Mouse (Mus musculus) CH12.LX (cell line): ENCODE measurements around the gene Col6a6. TPM values are rescaled to one million over a fixed set of nuclear protein-coding genes. Genes with fewer than 3 reads are reported as not detected.

Experiments used
- DNase-seq: peaks from one replicate; pipeline ENCODE4 v3.0.0-alpha.2; 2013; ENCODE audit errors: extremely low read depth
- H3K27ac ChIP-seq: 2 replicates; pipeline ENCODE4 v1.5.1; 2012; ENCODE audit warnings: low read depth, mild to moderate bottlenecking, control low read depth, moderate library complexity; ENCODE audit not compliant: insufficient read depth
- H3K27me3 ChIP-seq: replicated peaks from 2 replicates; pipeline ENCODE3; 2012; ENCODE audit warnings: inconsistent platforms
- H3K36me3 ChIP-seq, 2 experiments: replicated peaks in 1 of 2; 2 replicates each; pipeline versions ENCODE3 to v1.6.1; 2012; ENCODE audit warnings: inconsistent platforms in 1 of 2, low read length in 1 of 2, mild to moderate bottlenecking in 1 of 2, mixed read lengths in 1 of 2, moderate library complexity in 1 of 2; ENCODE audit not compliant: control insufficient read depth in 1 of 2, insufficient read depth in 1 of 2
- H3K4me1 ChIP-seq, 2 experiments: 2 replicates each; pipeline ENCODE4 v1.6.1; 2012; ENCODE audit warnings: inconsistent platforms in 1 of 2, moderate library complexity in 1 of 2; ENCODE audit not compliant: insufficient read depth in 2 of 2, control insufficient read depth in 1 of 2
- H3K4me2 ChIP-seq: 2 replicates; pipeline ENCODE4 v1.6.1; 2012; ENCODE audit warnings: low read depth, mild to moderate bottlenecking, control low read depth; ENCODE audit not compliant: poor library complexity, insufficient read depth, severe bottlenecking
- H3K4me3 ChIP-seq, 3 experiments: fragments of 150-350 bp in 1 of 3; sonication (generic) in 1 of 3; replicated peaks in 1 of 3; 2 replicates each; pipeline versions ENCODE3 to v1.5.1; 2011 to 2012; ENCODE audit warnings: low read depth in 2 of 3, low read length in 2 of 3, mild to moderate bottlenecking in 2 of 3, moderate library complexity in 2 of 3, control low read depth in 1 of 3, improper control_type of control experiment in 1 of 3, inconsistent platforms in 1 of 3, mixed read lengths in 1 of 3; ENCODE audit not compliant: poor library complexity in 1 of 3
- H3K79me2 ChIP-seq: replicated peaks from 2 replicates; pipeline ENCODE4 v1.6.1; 2012; ENCODE audit warnings: mild to moderate bottlenecking, moderate library complexity; ENCODE audit not compliant: control insufficient read depth, poor library complexity, insufficient read depth, severe bottlenecking; ENCODE audit errors: extremely low read depth
- H3K9ac ChIP-seq: 2 replicates; pipeline ENCODE4 v1.6.1; 2012; ENCODE audit warnings: low read depth, mild to moderate bottlenecking, control low read depth, moderate library complexity; ENCODE audit not compliant: insufficient read depth
- H3K9me3 ChIP-seq: replicated peaks from 2 replicates; pipeline ENCODE3; 2012; ENCODE audit warnings: low read length, inconsistent platforms, mixed read lengths
- CHD1 ChIP-seq: IDR thresholded peaks from 2 replicates; pipeline ENCODE4 v1.6.1; 2012; ENCODE audit warnings: low read depth, low read length, improper control_type of control experiment, inconsistent platforms
- CHD2 ChIP-seq: IDR thresholded peaks from 2 replicates; pipeline ENCODE4 v1.6.1; 2011; ENCODE audit warnings: low read length, improper control_type of control experiment
- CTCF ChIP-seq, 2 experiments: IDR thresholded peaks in 1 of 2; conservative IDR thresholded peaks in 1 of 2; 2 replicates each; pipeline ENCODE4 v1.5.1; 2011 to 2012; ENCODE audit warnings: low read depth in 2 of 2, low read length in 2 of 2, improper control_type of control experiment in 1 of 2, inconsistent platforms in 1 of 2, mild to moderate bottlenecking in 1 of 2, moderate library complexity in 1 of 2
- ELF1 ChIP-seq: IDR thresholded peaks from 2 replicates; pipeline ENCODE4 v1.6.1; 2014; ENCODE audit warnings: low read depth, mild to moderate bottlenecking, inconsistent platforms, low read length, improper control_type of control experiment
- ETS1 ChIP-seq: conservative IDR thresholded peaks from 2 replicates; pipeline ENCODE4 v1.6.1; 2012; ENCODE audit warnings: low read depth, mild to moderate bottlenecking, inconsistent platforms, low read length, improper control_type of control experiment, moderate library complexity
- GABPA ChIP-seq: IDR thresholded peaks from 2 replicates; pipeline ENCODE4 v1.6.1; 2012; ENCODE audit warnings: low read depth, low read length, improper control_type of control experiment, inconsistent platforms; ENCODE audit not compliant: insufficient replicate concordance
- HCFC1 ChIP-seq: IDR thresholded peaks from 2 replicates; pipeline ENCODE4 v1.6.1; 2012; ENCODE audit warnings: low read depth, mild to moderate bottlenecking, inconsistent platforms, low read length, improper control_type of control experiment
- IRF4 ChIP-seq: IDR thresholded peaks from 2 replicates; pipeline ENCODE4 v1.6.1; 2014; ENCODE audit warnings: low read depth, mild to moderate bottlenecking, inconsistent platforms, low read length, improper control_type of control experiment
- JUN ChIP-seq: IDR thresholded peaks from 2 replicates; pipeline ENCODE4 v1.6.1; 2011; ENCODE audit warnings: low read depth, mild to moderate bottlenecking, low read length, improper control_type of control experiment, moderate library complexity; ENCODE audit not compliant: insufficient read depth
- JUND ChIP-seq: conservative IDR thresholded peaks from 2 replicates; pipeline ENCODE4 v1.6.1; 2011; ENCODE audit warnings: low read depth, low read length, improper control_type of control experiment
- MAX ChIP-seq: IDR thresholded peaks from 2 replicates; pipeline ENCODE4 v1.6.1; 2011; ENCODE audit warnings: low read length, improper control_type of control experiment
- MAZ ChIP-seq: IDR thresholded peaks from 2 replicates; pipeline ENCODE4 v1.6.1; 2012; ENCODE audit warnings: low read depth, mild to moderate bottlenecking, inconsistent platforms, low read length, improper control_type of control experiment, moderate library complexity
- MEF2A ChIP-seq: IDR thresholded peaks from 2 replicates; pipeline ENCODE4 v1.6.1; 2014; ENCODE audit warnings: low read depth, mild to moderate bottlenecking, inconsistent platforms, low read length, improper control_type of control experiment, borderline replicate concordance
- MXI1 ChIP-seq: IDR thresholded peaks from 2 replicates; pipeline ENCODE4 v1.6.1; 2011; ENCODE audit warnings: mild to moderate bottlenecking, low read depth, low read length, improper control_type of control experiment
- MYC ChIP-seq: IDR thresholded peaks from 2 replicates; pipeline ENCODE4 v1.6.1; 2011; ENCODE audit warnings: low read depth, mild to moderate bottlenecking, improper control_type of control experiment, low read length
- NELFE ChIP-seq: IDR thresholded peaks from 2 replicates; pipeline ENCODE4 v1.6.1; 2011; ENCODE audit warnings: low read depth, low read length, improper control_type of control experiment
- NRF1 ChIP-seq: IDR thresholded peaks from 2 replicates; pipeline ENCODE4 v1.6.1; 2014; ENCODE audit warnings: low read depth, mild to moderate bottlenecking, inconsistent platforms, low read length, improper control_type of control experiment, moderate library complexity
- PAX5 ChIP-seq: IDR thresholded peaks from 2 replicates; pipeline ENCODE4 v1.6.1; 2012; ENCODE audit warnings: low read length, inconsistent platforms, mixed read lengths
- POLR2A ChIP-seq: IDR thresholded peaks from 2 replicates; pipeline ENCODE4 v1.6.1; 2011; ENCODE audit warnings: low read depth, mild to moderate bottlenecking, improper control_type of control experiment, low read length
- POLR2AphosphoS2 ChIP-seq: IDR thresholded peaks from 2 replicates; pipeline ENCODE4 v1.6.1; 2011; ENCODE audit warnings: low read depth, low read length, improper control_type of control experiment
- RCOR1 ChIP-seq: conservative IDR thresholded peaks from 2 replicates; pipeline ENCODE4 v1.6.1; 2012; ENCODE audit warnings: low read depth, mild to moderate bottlenecking, inconsistent platforms, low read length, improper control_type of control experiment
- SIN3A ChIP-seq: IDR thresholded peaks from 2 replicates; pipeline ENCODE4 v1.6.1; 2012; ENCODE audit warnings: low read length, improper control_type of control experiment, inconsistent platforms
- TBP ChIP-seq: conservative IDR thresholded peaks from 2 replicates; pipeline ENCODE4 v1.6.1; 2011; ENCODE audit warnings: low read depth, low read length, improper control_type of control experiment
- TCF12 ChIP-seq: IDR thresholded peaks from 2 replicates; pipeline ENCODE4 v1.6.1; 2014; ENCODE audit warnings: low read depth, mild to moderate bottlenecking, inconsistent platforms, low read length, improper control_type of control experiment
- USF2 ChIP-seq: conservative IDR thresholded peaks from 2 replicates; pipeline ENCODE4 v1.6.1; 2011; ENCODE audit warnings: low read depth, low read length, improper control_type of control experiment
- ZKSCAN1 ChIP-seq: IDR thresholded peaks from 2 replicates; pipeline ENCODE4 v1.6.1; 2012; ENCODE audit warnings: low read depth, inconsistent platforms, low read length, improper control_type of control experiment, borderline replicate concordance
- ZNF384 ChIP-seq: IDR thresholded peaks from 2 replicates; pipeline ENCODE4 v1.6.1; 2012; ENCODE audit warnings: low read depth, low read length, improper control_type of control experiment, inconsistent platforms
- dilution Hi-C: fragments of 300-500 bp; cut with MboI; formaldehyde crosslinking; loops from 2 replicates; pipeline ENCODE4 v1.14.3; 2020; ENCODE audit warnings: low sequenced_read_pairs; ENCODE audit not compliant: extremely low pct_unique_long_range_greater_than_20kb, extremely low pct_ligation_motif_present
- in situ Hi-C: fragments of 300-500 bp; cut with MboI; formaldehyde crosslinking; loops from 3 replicates; pipeline ENCODE4 v1.14.3; 2019; ENCODE audit warnings: low sequenced_read_pairs, low pct_ligation_motif_present, low pct_unique_long_range_greater_than_20kb, mixed read lengths
- polyA plus RNA-seq: library from polyadenylated mRNA; unstranded; fragments of >175 nt; gene quantifications from 2 replicates; pipeline ENCODE4 v1.2.1, GENCODE M21; 2012; ENCODE audit warnings: low read depth; ENCODE audit not compliant: insufficient read length
- total RNA-seq, 2 experiments: library from RNA; depleted of rRNA; stranded (reverse); fragments of 300-350 nt in 1 of 2; fragments of >200 nt in 1 of 2; gene quantifications; 2 replicates each; pipeline ENCODE4 v1.2.3; 2012 to 2014

The Col6a6 gene
- total and polyA plus RNA-seq, 3 experiments, result not detected

DNA sequence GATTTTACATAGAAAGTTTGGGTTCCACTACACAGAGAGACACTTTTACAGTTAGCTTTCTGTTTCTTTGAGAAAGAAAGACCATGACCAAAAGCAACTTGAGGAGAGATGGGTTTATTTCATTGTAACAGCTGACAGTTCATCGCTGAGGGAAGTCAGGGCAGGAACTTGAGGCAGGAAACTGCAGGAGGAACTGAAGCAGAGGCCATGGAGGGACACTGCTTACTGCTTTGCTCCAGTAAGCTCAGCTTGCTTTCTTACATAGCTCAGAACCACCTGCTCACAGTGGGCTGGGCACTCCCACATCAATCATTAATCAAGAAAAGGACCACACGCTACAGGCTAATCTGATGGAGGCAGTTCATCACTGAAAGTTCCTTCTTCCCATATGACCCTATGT is 171.8 kb downstream of the Col6a6 start:
- Histone ChIP-seq H3K9ac (no peak overlapping the region), H3K36me3 (peaks cover 57 to 90% of the 10 kb centered on the region in 2 experiments), H3K27me3 (no peaks in the 10 kb centered on the region), H3K4me1 (peaks cover 0 to 12% of the 10 kb centered on the region in 2 experiments; a peak in 2 of 4 replicates), H3K27ac (no peak overlapping the region), H3K79me2 (no peaks in the 10 kb centered on the region), H3K9me3 (no peaks in the 10 kb centered on the region), H3K4me3 (no peak overlapping the region), H3K4me2 (no peak overlapping the region)
- TF ChIP-seq MAX (no peak), IRF4 (no peak), MYC (no peak), MEF2A (no peak), TBP (no peak), USF2 (no peak), PAX5 (no peak), NRF1 (no peak), JUN (no peak), SIN3A (no peak), GABPA (no peak), MAZ (no peak), TCF12 (no peak), JUND (no peak), POLR2AphosphoS2 (no peak), CTCF (conservative IDR thresholded peaks at IDR 0.05 in 1 of 2, IDR thresholded peaks at IDR 0.05 in 1 of 2; ENCODE audit: low read depth in 2 of 2, low read length in 2 of 2) (no peak)
- in situ Hi-C loops (no loop called here), dilution Hi-C loops (no loop called here)
- DNase-seq, result peak; percentile 15

DNA sequence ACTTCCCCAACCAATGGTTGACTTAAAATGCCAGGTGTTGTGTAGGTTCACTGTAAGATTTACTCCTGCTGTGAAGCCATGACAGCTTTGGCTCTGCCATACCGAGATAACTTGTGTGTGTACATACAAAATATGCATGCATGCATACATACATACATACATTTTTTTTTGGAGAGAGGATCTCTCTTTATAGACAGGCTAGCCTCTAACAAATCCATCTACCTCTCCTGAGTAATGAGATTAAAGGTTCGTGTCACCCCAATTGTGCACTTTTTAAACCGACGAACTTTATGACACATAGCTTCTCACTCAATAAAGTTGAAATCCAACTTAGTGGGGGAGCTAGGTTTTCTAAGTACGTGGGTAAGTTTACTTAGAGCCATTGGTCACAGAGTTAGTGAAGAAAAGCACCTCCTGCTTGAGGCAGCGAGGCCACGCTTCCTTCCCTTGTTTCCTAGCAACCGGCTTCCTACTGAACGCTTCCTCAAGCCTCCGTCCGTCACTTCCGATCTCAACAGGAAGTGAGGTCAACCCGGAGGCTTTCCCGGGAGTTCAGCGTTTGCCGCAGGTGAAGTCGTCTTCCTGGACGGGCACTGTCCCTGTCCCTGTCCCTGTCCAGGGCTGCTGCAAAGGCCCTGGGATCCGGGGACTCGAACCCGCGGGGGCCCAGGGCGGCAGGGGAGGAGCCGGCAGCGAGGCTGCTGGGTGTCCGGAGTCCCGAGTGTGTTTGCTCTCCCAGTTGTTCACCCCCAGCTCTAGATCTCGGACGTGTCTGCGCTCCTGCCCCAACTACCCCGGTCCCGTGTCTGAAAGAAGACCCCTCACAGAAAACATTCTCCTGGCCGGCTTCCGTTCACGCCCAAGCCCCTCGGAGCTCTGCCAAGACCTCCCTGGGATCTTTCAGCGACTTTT is 185.2 kb downstream of the Col6a6 start, which contains the start of gene Pik3r4:
Gene Pik3r4, plus strand, starts transcription at position 519 of the 912 bp plus-strand sequence.
- DNase-seq, result peak; percentile 91
- H3K27ac ChIP-seq, result no peak within 1 kb of the TSS
- H3K9ac ChIP-seq, result peak within 1 kb of the TSS; percentile 88
- peak within 1 kb of the TSS; percentile 83 to 90 (median 88) for H3K4me3 ChIP-seq
- peaks cover 12% of the 10 kb centered on the region for H3K79me2 ChIP-seq
- H3K36me3 ChIP-seq, result peaks cover 23 to 33% of the 10 kb centered on the region in 2 experiments
- peak within 1 kb of the TSS; percentile 59 for H3K4me2 ChIP-seq
- dilution Hi-C loops (no loop called here), in situ Hi-C loops (no loop called here)
- H3K27me3 ChIP-seq, result no peaks in the 10 kb centered on the region
- H3K9me3 ChIP-seq, result no peaks in the 10 kb centered on the region
- H3K4me1 ChIP-seq, result peaks cover 0 to 40% of the 10 kb centered on the region in 2 experiments; a peak in 2 of 4 replicates
- TF ChIP-seq POLR2AphosphoS2 (no peak), USF2 (no peak), ZKSCAN1 (no peak), HCFC1 (peak; percentile 83), ELF1 (peak; percentile 87), RCOR1 (no peak), CHD1 (no peak), IRF4 (peak; percentile 65; the same call in 1 of the 2 replicates), ETS1 (no peak), JUN (peak; percentile 36; the same call in 1 of the 2 replicates), NELFE (peak; percentile 77), MYC (peak; percentile 55), PAX5 (no peak), CHD2 (no peak), SIN3A (peak; percentile 97), JUND (peak; percentile 40; the same call in 1 of the 2 replicates), CTCF (conservative IDR thresholded peaks at IDR 0.05 in 1 of 2, IDR thresholded peaks at IDR 0.05 in 1 of 2; ENCODE audit: low read depth in 2 of 2, low read length in 2 of 2) (no peak), GABPA (no peak), TCF12 (peak; percentile 60), MAX (peak; percentile 64), ZNF384 (no peak), MXI1 (peak; percentile 95), TBP (0 out of 2 replicates have a peak, but pooled peaks have one; percentile 25), POLR2A (peak; percentile 83), MEF2A (0 out of 2 replicates have a peak, but pooled peaks have one; percentile 37)
